In genomic region chr6:126618455-126618854, GRCm38 (mm10) we compare ENCODE assay signal across 30 mouse cellular contexts. TPM values are rescaled to one million over a fixed set of nuclear protein-coding genes. Genes with fewer than 3 reads are reported as not detected.
"Had no signal": no experiment of that assay in that cellular context is flagged by ENCODE, and none has a peak within 500 bp of the region (broad histone marks: within the 10 kb centered on the region; RNA-seq: fewer than 3 reads in every experiment).

No protein-coding gene starts in this region.

- H3K4me1 ChIP-seq: embryonic facial prominence, embryonic 15.5 days; forebrain, embryonic 10.5 days; forebrain, embryonic 12.5 days; forebrain, embryonic 13.5 days; forebrain, embryonic 15.5 days; heart, embryonic 10.5 days; heart, embryonic 12.5 days had no signal

- H3K4me2 ChIP-seq: embryonic facial prominence, embryonic 12.5 days; embryonic facial prominence, embryonic 13.5 days; embryonic facial prominence, embryonic 15.5 days; forebrain, embryonic 12.5 days; forebrain, embryonic 13.5 days; forebrain, embryonic 15.5 days; heart, embryonic 11.5 days; heart, embryonic 12.5 days had no signal

- H3K9ac ChIP-seq: embryonic facial prominence, embryonic 12.5 days; embryonic facial prominence, embryonic 13.5 days; embryonic facial prominence, embryonic 15.5 days; forebrain, embryonic 12.5 days; forebrain, embryonic 13.5 days; forebrain, embryonic 15.5 days; heart, embryonic 12.5 days had no signal

- H3K36me3 ChIP-seq: embryonic facial prominence, embryonic 10.5 days; embryonic facial prominence, embryonic 12.5 days; embryonic facial prominence, embryonic 13.5 days; embryonic facial prominence, embryonic 15.5 days; forebrain, embryonic 10.5 days; forebrain, embryonic 12.5 days; forebrain, embryonic 15.5 days; heart, embryonic 10.5 days; heart, embryonic 12.5 days had no signal

- H3K27me3 ChIP-seq: embryonic facial prominence, embryonic 12.5 days; embryonic facial prominence, embryonic 13.5 days; embryonic facial prominence, embryonic 15.5 days; forebrain, embryonic 12.5 days; forebrain, embryonic 13.5 days; forebrain, embryonic 15.5 days; heart, embryonic 12.5 days had no signal

- ATAC-seq: forebrain, embryonic 13.5 days; forebrain, embryonic 15.5 days; forebrain, embryonic 16.5 days had no signal

- DNase-seq: cerebellum, adult 9-10 months; cerebellum, adult 9-11 months; cerebellum, postnatal 10 days; cerebellum, postnatal 14 days; cerebellum, postnatal 25 days; cerebellum, postnatal 36 days; embryo, embryonic 11 days; gastrocnemius, adult 2 months; gastrocnemius, postnatal 10 days; gastrocnemius, postnatal 14 days; gastrocnemius, postnatal 25 days; gastrocnemius, postnatal 36 days; heart, adult 11 months; heart, adult 18-20 months; heart, adult 2 months had no signal

- H3K4me3 ChIP-seq: embryonic facial prominence, embryonic 10.5 days; embryonic facial prominence, embryonic 12.5 days; embryonic facial prominence, embryonic 13.5 days; embryonic facial prominence, embryonic 15.5 days; erythroblast, embryonic 14.5 days; forebrain, embryonic 10.5 days; forebrain, embryonic 12.5 days; forebrain, embryonic 13.5 days; forebrain, embryonic 15.5 days; gastrocnemius, adult 2 months; heart, adult 2 months; heart, embryonic 10.5 days; heart, embryonic 12.5 days had no signal

- H3K27ac ChIP-seq: embryonic facial prominence, embryonic 10.5 days; embryonic facial prominence, embryonic 12.5 days; embryonic facial prominence, embryonic 13.5 days; embryonic facial prominence, embryonic 15.5 days; forebrain, embryonic 10.5 days; forebrain, embryonic 12.5 days; forebrain, embryonic 13.5 days; forebrain, embryonic 15.5 days; gastrocnemius, adult 2 months; heart, adult 2 months; heart, embryonic 10.5 days had no signal

- H3K9me3 ChIP-seq: embryonic facial prominence, embryonic 10.5 days; embryonic facial prominence, embryonic 12.5 days; embryonic facial prominence, embryonic 13.5 days; embryonic facial prominence, embryonic 15.5 days; forebrain, embryonic 10.5 days; forebrain, embryonic 12.5 days; forebrain, embryonic 13.5 days; forebrain, embryonic 15.5 days; heart, embryonic 10.5 days; heart, embryonic 12.5 days had no signal

RNA-seq across cellular contexts. Expression of gene Kcna1, which starts 27.7 kb away (rescaled TPM):
- total RNA-seq: common myeloid progenitor, adult 5-6 weeks; granulocyte monocyte progenitor cell, adult 5-6 weeks had no signal
- polyA plus RNA-seq: erythroblast, embryonic 14.5 days had no signal
